Mouse (Mus musculus): ENCODE measurements around the gene Limd2. TPM values are rescaled to one million over a fixed set of nuclear protein-coding genes. Genes with fewer than 3 reads are reported as not detected.
A peak's percentile ranks its signal among the peaks of the same experiment; 100 is the strongest.

Gene Limd2
- total and polyA plus RNA-seq, 3 experiments, result 275 to 563 (median 367) TPM

DNA sequence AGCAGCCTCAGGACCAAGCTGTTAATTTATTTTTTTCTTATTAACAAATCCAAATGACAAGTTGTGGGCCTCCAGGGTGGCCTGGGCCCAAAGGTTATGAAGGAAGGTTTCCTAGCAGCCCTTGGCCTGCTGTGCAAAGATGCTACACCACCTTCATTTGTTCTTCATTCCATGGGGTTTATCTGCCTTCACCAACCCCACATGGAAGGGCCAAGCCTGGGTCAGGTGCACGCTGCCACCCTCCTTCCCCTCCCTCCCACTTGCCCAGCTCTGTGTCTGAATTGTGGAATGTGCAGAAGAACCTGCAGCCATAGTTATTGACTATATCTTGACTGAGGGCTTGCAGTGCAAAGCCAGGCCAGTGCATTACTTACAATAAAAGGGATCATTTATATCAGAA lies 4.4 kb downstream of the Limd2 start:
- peaks cover 29 to 53% of the 10 kb centered on the region in 2 experiments for H3K4me1 ChIP-seq (ENCODE audit: control insufficient read depth in 1 of 2, insufficient read depth in 2 of 2)
- TF ChIP-seq PAX5 (IDR thresholded peaks at IDR 0.05; ENCODE audit: low read length) (no peak), POLR2A (IDR thresholded peaks at IDR 0.05; ENCODE audit: low read depth, low read length) (peak; percentile 31), POLR2AphosphoS2 (IDR thresholded peaks at IDR 0.05; ENCODE audit: low read depth, low read length) (peak; percentile 84; the same call in 1 of the 2 replicates)
- H3K27ac ChIP-seq (ENCODE audit: insufficient read depth, low read depth), result peak overlapping the region; percentile 50; the same call in 1 of the 2 replicates
- H3K4me3 ChIP-seq (replicated peaks in 1 of 3; ENCODE audit: low read depth in 2 of 3, low read length in 2 of 3, poor library complexity in 1 of 3), result peak overlapping the region in 1 of 3 experiments; percentile 21
- DNase-seq (ENCODE audit: extremely low read depth), result no peak
- H3K79me2 ChIP-seq (replicated peaks; ENCODE audit: control insufficient read depth, extremely low read depth, insufficient read depth, poor library complexity, severe bottlenecking), result peaks cover 29% of the 10 kb centered on the region
- H3K9me3 ChIP-seq (replicated peaks; ENCODE audit: low read length), result no peaks in the 10 kb centered on the region
- H3K9ac ChIP-seq (ENCODE audit: insufficient read depth, low read depth), result peak overlapping the region; percentile 6; the same call in 1 of the 2 replicates
- peaks cover 65 to 76% of the 10 kb centered on the region in 2 experiments for H3K36me3 ChIP-seq (replicated peaks in 1 of 2; ENCODE audit: control insufficient read depth in 1 of 2, insufficient read depth in 1 of 2, low read length in 1 of 2)
- dilution Hi-C loops (cut with MboI; ENCODE audit: extremely low pct_ligation_motif_present, extremely low pct_unique_long_range_greater_than_20kb, low sequenced_read_pairs) (no loop called here), in situ Hi-C loops (cut with MboI; ENCODE audit: low pct_ligation_motif_present, low pct_unique_long_range_greater_than_20kb, low sequenced_read_pairs) (no loop called here)
- peak overlapping the region; percentile 78; the same call in 1 of the 2 replicates for H3K4me2 ChIP-seq (ENCODE audit: insufficient read depth, low read depth, poor library complexity, severe bottlenecking)
- H3K27me3 ChIP-seq (replicated peaks), result no peaks in the 10 kb centered on the region

GRCm38 (mm10) chr11:106155761-106156160 lies 4.9 kb downstream of the Limd2 start:
- Histone ChIP-seq H3K9ac (ENCODE audit: insufficient read depth, low read depth) (peak overlapping the region; percentile 1; the same call in 1 of the 2 replicates), H3K4me3 (replicated peaks in 1 of 3; ENCODE audit: low read depth in 2 of 3, low read length in 2 of 3, poor library complexity in 1 of 3) (no peak overlapping the region), H3K36me3 (replicated peaks in 1 of 2; ENCODE audit: control insufficient read depth in 1 of 2, insufficient read depth in 1 of 2, low read length in 1 of 2) (peaks cover 70 to 81% of the 10 kb centered on the region in 2 experiments), H3K27ac (ENCODE audit: insufficient read depth, low read depth) (peak overlapping the region; percentile 26; the same call in 1 of the 2 replicates), H3K79me2 (replicated peaks; ENCODE audit: control insufficient read depth, extremely low read depth, insufficient read depth, poor library complexity, severe bottlenecking) (peaks cover 29% of the 10 kb centered on the region), H3K27me3 (replicated peaks) (no peaks in the 10 kb centered on the region), H3K4me1 (ENCODE audit: control insufficient read depth in 1 of 2, insufficient read depth in 2 of 2) (peaks cover 24 to 48% of the 10 kb centered on the region in 2 experiments), H3K4me2 (ENCODE audit: insufficient read depth, low read depth, poor library complexity, severe bottlenecking) (no peak overlapping the region; the same call in 1 of the 2 replicates), H3K9me3 (replicated peaks; ENCODE audit: low read length) (no peaks in the 10 kb centered on the region)
- in situ Hi-C loops (cut with MboI; ENCODE audit: low pct_ligation_motif_present, low pct_unique_long_range_greater_than_20kb, low sequenced_read_pairs), result no loop called here
- dilution Hi-C loops (cut with MboI; ENCODE audit: extremely low pct_ligation_motif_present, extremely low pct_unique_long_range_greater_than_20kb, low sequenced_read_pairs), result no loop called here
- no peak for DNase-seq (ENCODE audit: extremely low read depth)
- TF ChIP-seq ELF1 (IDR thresholded peaks at IDR 0.05; ENCODE audit: low read depth, low read length), result no peak
- TF ChIP-seq RAD21 (IDR thresholded peaks at IDR 0.05; ENCODE audit: low read depth, low read length), result no peak
- TF ChIP-seq MEF2A (IDR thresholded peaks at IDR 0.05; ENCODE audit: borderline replicate concordance, low read depth, low read length), result no peak
- 0 out of 2 replicates have a peak, but pooled peaks have one; percentile 33 for TF ChIP-seq POLR2AphosphoS2 (IDR thresholded peaks at IDR 0.05; ENCODE audit: low read depth, low read length)

DNA sequence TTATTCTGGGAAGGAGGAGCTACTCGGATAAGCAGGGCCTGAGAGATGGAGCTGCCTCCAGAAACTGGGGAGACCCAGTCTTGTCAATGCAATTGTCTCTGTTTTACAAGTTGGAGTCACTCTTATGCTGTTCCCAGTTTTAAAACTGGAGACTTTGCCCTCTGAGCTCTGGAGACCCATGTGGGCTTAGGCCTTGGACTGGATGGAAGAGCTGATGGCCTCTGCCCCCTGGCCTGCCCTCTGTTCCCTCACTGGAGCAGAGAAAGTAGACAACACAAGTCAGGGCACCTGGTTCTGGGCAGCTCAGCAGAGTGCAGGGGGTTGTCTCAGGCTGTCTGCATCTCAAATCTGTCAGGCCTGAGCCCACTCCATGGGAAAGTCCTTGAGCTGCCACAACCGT lies 5.9 kb downstream of the Limd2 start:
- dilution Hi-C loops (cut with MboI; ENCODE audit: extremely low pct_ligation_motif_present, extremely low pct_unique_long_range_greater_than_20kb, low sequenced_read_pairs), result no loop called here
- Histone ChIP-seq H3K4me2 (ENCODE audit: insufficient read depth, low read depth, poor library complexity, severe bottlenecking) (no peak overlapping the region), H3K9me3 (replicated peaks; ENCODE audit: low read length) (no peaks in the 10 kb centered on the region), H3K9ac (ENCODE audit: insufficient read depth, low read depth) (no peak overlapping the region), H3K36me3 (replicated peaks in 1 of 2; ENCODE audit: control insufficient read depth in 1 of 2, insufficient read depth in 1 of 2, low read length in 1 of 2) (peaks cover 79 to 91% of the 10 kb centered on the region in 2 experiments), H3K27me3 (replicated peaks) (no peaks in the 10 kb centered on the region), H3K4me3 (replicated peaks in 1 of 3; ENCODE audit: low read depth in 2 of 3, low read length in 2 of 3, poor library complexity in 1 of 3) (no peak overlapping the region), H3K4me1 (ENCODE audit: control insufficient read depth in 1 of 2, insufficient read depth in 2 of 2) (peaks cover 23 to 48% of the 10 kb centered on the region in 2 experiments), H3K27ac (ENCODE audit: insufficient read depth, low read depth) (peak overlapping the region; percentile 10), H3K79me2 (replicated peaks; ENCODE audit: control insufficient read depth, extremely low read depth, insufficient read depth, poor library complexity, severe bottlenecking) (peaks cover 29% of the 10 kb centered on the region)
- in situ Hi-C loops (cut with MboI; ENCODE audit: low pct_ligation_motif_present, low pct_unique_long_range_greater_than_20kb, low sequenced_read_pairs), result no loop called here
- no peak for DNase-seq (ENCODE audit: extremely low read depth)
- peak; percentile 10; the same call in 1 of the 2 replicates for TF ChIP-seq POLR2AphosphoS2 (IDR thresholded peaks at IDR 0.05; ENCODE audit: low read depth, low read length)
- 0 out of 2 replicates have a peak, but pooled peaks have one; percentile 38 for TF ChIP-seq CHD2 (IDR thresholded peaks at IDR 0.05; ENCODE audit: low read length)
- TF ChIP-seq SIN3A (IDR thresholded peaks at IDR 0.05; ENCODE audit: low read length), result no peak
- TF ChIP-seq USF2 (conservative IDR thresholded peaks at IDR 0.05; ENCODE audit: low read depth, low read length), result no peak
